Mouse (Mus musculus): ENCODE measurements around the gene Dnajc3.

The Dnajc3 gene

DNA sequence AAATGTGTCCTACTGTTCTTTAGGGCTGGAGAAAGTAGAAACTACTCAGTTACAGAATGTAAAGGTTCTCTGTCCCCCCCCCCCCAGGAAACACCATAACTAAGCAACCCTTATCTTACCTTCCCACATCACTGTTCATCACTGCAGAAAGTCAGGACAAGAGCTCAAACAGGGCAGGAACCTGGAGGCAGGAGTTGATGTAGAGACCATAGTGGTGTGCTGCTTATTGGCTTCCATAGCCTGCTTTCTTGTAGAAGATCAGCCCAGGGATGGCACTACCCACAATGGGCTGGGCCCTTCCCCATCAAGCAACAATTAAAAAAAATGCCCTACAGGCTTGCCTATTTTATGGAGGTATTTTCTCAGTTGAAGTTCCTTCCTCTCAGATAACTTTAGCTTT, 45.6 kb downstream of the Dnajc3 start:
- DNase-seq (ENCODE audit: low read depth), result no peak

- DNase-seq (ENCODE audit: low read depth), result no peak
Measured at GRCm38 (mm10) chr14:118984161-118984560, 46.4 kb downstream of the Dnajc3 start.

- DNase-seq (ENCODE audit: low read depth), result peak; percentile 51
Measured at GRCm38 (mm10) chr14:118986653-118987522, 49.1 kb downstream of the Dnajc3 start.

- DNase-seq (ENCODE audit: low read depth), result peak; percentile 7
Measured at GRCm38 (mm10) chr14:118987523-118988496, 50.0 kb downstream of the Dnajc3 start.

GRCm38 (mm10) chr14:118995226-118995925, 57.6 kb downstream of the Dnajc3 start:
- DNase-seq (ENCODE audit: low read depth), result no peak

- DNase-seq (ENCODE audit: low read depth), result peak; percentile 48
Measured at GRCm38 (mm10) chr14:119003320-119003719, 65.5 kb downstream of the Dnajc3 start.

DNA sequence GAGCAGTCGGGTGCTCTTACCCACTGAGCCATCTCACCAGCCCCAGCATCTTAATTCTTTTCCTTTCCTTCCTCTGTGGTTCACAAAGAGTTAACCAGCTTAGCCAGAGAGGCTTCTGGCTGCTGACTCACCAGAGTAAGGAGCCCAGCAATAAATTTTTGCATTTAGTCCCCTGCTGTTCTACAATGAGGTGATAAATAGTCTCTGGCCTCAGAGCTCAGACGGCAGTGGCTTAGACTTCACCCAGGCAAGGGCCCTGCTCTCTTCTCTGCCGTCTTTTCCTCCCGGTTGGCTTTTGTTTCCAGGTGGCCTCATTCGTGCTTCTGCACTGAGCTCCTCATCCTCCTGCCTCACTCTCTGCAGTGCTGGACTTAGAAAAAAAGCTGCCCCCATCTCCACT, 68.1 kb downstream of the Dnajc3 start:
- DNase-seq (ENCODE audit: low read depth), result peak; percentile 12

DNA sequence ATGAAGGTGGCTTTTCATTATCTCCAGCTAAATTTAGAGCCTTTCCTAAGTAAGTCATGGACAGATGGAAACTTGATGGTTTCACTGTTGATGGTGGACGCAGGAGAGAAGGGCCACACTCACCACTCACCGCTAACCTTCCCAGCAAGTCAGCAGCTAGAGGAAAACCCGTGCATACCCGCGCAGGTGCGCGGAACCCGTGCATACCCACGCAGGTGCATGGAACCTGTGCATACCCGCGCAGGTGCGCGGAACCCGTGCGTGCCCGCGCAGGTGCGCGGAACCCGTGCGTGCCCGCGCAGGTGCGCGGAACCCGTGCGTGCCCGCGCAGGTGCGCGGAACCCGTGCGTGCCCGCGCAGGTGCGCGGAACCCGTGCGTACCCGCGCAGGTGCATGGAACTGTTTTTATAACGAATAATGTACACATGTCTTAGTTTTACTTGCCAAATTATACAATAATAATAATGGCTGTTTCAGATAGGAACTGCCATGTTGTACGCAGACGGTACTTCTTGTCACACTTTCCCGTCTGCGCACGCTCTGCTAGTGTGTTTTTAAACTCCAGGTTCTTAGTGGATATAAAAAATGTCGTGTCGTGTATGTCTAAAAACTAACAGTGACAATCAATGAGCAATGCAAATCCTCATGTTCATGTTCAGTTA, 68.8 kb downstream of the Dnajc3 start:
- DNase-seq (ENCODE audit: low read depth), result no peak

GRCm38 (mm10) chr14:119007103-119007951, 69.6 kb downstream of the Dnajc3 start:
- peak; percentile 66 for DNase-seq (ENCODE audit: low read depth)

- DNase-seq (ENCODE audit: low read depth), result no peak
Measured at GRCm38 (mm10) chr14:119008031-119008590, 70.3 kb downstream of the Dnajc3 start.

DNA sequence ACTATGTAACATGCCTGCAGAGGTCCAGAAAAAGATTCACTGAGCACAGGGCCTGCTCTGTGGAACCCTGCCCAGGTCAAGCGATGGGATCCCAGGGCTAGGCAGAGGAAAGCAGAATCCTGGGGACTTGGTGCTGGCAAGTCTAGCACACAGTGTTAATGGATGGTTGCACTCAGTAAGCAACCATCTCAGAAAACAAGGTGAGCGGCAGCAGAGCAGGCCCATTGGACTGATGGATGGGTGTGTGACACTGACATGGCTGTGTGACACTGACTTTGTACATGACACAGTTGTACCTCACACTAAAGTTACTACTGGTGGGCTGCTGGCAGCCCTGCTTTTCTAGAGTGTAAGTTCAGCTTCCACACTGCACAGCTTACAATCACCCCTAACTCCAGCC, 71.8 kb downstream of the Dnajc3 start:
- DNase-seq (ENCODE audit: low read depth), result no peak

GRCm38 (mm10) chr14:119012607-119013431, 75.0 kb downstream of the Dnajc3 start:
- no peak for DNase-seq (ENCODE audit: low read depth)

DNA sequence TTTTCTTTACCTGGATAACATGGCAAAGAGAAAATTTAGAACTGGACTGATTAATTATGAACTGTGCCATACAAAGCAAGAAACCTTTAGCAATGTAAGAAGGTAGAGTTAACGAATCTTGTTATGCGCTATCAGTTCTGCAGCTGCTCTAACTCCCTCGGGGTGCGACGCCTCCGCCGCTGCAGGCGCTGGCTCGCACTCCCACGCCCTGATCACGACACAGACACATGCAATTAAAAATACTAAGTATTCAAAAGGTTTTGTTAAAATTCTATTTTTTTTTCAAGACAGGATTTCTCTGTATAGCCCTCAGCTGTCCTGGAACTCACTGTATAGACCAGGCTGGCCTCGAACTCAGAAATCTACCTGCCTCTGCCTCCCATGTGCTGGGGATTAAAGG, 75.8 kb downstream of the Dnajc3 start:
- DNase-seq (ENCODE audit: low read depth), result no peak

DNA sequence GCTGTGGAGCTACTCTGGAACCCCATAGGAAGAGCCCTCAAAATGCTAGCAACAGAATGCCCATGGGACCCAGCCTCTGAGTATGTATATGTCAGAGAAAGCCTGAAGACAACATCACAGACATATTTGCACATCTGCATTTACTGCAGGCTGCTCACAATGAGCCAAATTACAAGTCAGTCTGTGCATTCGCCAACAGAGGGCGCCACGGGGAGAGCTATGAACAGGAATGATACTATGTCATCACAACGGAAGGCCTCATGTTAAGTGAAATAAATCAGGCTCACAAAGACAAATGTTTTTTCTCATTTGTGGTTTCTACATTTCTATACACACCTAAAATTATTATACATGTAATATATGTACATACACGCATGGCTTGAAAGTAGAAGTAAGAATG, 88.1 kb downstream of the Dnajc3 start:
- peak; percentile 48 for DNase-seq (ENCODE audit: low read depth)

DNA sequence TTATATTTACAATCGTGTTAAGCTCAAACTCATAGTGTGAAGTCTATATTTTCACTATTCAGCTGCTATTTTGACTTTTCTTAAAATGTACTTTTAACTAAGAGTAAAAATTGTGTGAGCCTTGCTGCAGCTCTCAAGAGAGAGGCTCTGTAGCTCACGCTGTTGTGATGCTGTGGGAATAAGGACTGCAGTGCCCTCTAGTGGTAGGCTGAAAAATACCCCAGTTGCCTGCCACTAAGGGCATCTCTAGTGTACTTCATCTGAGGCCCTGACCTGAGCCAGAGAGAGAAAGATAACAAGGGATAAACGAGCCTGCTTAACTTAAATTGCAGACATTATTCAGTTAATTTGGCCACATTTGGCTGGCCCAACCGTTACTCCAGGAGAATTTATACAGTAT, 89.4 kb downstream of the Dnajc3 start:
- peak; percentile 76 for DNase-seq (ENCODE audit: low read depth)

GRCm38 (mm10) chr14:119027675-119028253, 90.0 kb downstream of the Dnajc3 start:
- peak; percentile 69 for DNase-seq (ENCODE audit: low read depth)
